Mouse (Mus musculus) lung, postnatal 0 days (tissue): ENCODE measurements at regions not wholly inside any gene's neighbourhood (a gene's known extent, or its start where the extent isn't known, plus 50 kb on each side); places are given as distances from the start of the nearest gene placed in this dataset.
A peak's percentile ranks its signal among the peaks of the same experiment; 100 is the strongest.

Experiments used
- ATAC-seq: fragments of 200-750 bp; cut with Nextera tagmentation; 2 replicates; pipeline ENCODE4 v1.8.0; 2017; ENCODE audit warnings: moderate library complexity
- DNase-seq: peaks from one replicate; pipeline ENCODE4 v3.0.0-alpha.2; 2016; ENCODE audit warnings: low spot score
- H3K27ac ChIP-seq: fragments of 300-500 bp; sonication (generic); 2 replicates; pipeline ENCODE4 v1.5.1; 2014; ENCODE audit warnings: antibody characterized with exemption, mild to moderate bottlenecking, low read length, mixed read lengths
- H3K27me3 ChIP-seq: fragments of 300-500 bp; sonication (generic); replicated peaks from 2 replicates; pipeline ENCODE4 v1.6.1; 2014; ENCODE audit warnings: low read length, mixed read lengths; ENCODE audit not compliant: insufficient read depth
- H3K36me3 ChIP-seq: fragments of 300-500 bp; sonication (generic); 2 replicates; pipeline ENCODE4 v1.6.1; 2014; ENCODE audit warnings: low read length, mixed read lengths; ENCODE audit not compliant: insufficient read depth
- H3K4me1 ChIP-seq: fragments of 300-500 bp; sonication (generic); 2 replicates; pipeline ENCODE4 v1.6.1; 2014; ENCODE audit warnings: antibody characterized with exemption, low read depth, low read length, mixed read lengths; ENCODE audit not compliant: insufficient read depth
- H3K4me2 ChIP-seq: fragments of 300-500 bp; sonication (generic); replicated peaks from 2 replicates; pipeline ENCODE4 v1.6.1; 2014; ENCODE audit warnings: low read depth, mild to moderate bottlenecking, low read length, moderate library complexity, mixed read lengths
- H3K4me3 ChIP-seq: fragments of 300-500 bp; sonication (generic); 2 replicates; pipeline ENCODE4 v1.5.1; 2014; ENCODE audit warnings: low read depth, low read length
- H3K9ac ChIP-seq: fragments of 300-500 bp; sonication (generic); replicated peaks from 2 replicates; pipeline ENCODE4 v1.6.1; 2014; ENCODE audit warnings: low read depth, mild to moderate bottlenecking
- H3K9me3 ChIP-seq: fragments of 300-500 bp; sonication (generic); 2 replicates; pipeline ENCODE4 v1.6.1; 2016; ENCODE audit warnings: low read length, mixed read lengths
- CTCF ChIP-seq: IDR thresholded peaks from 2 replicates; pipeline ENCODE4 v1.5.1; 2016; ENCODE audit warnings: antibody characterized with exemption, mild to moderate bottlenecking
- EP300 ChIP-seq: IDR thresholded peaks from 2 replicates; pipeline ENCODE4 v1.6.1; 2016; ENCODE audit warnings: antibody characterized with exemption, mild to moderate bottlenecking, control low read depth
- WGBS: fragments of 180-500 bp; shearing (Covaris S2); extraction: QIAGEN DNeasy Blood & Tissue Kit; methylation state at CpG from one replicate; pipeline ENCODE4 v1.1.7; 2014; 5-methylcytosine and 5-hydroxymethylcytosine counted together

GRCm38 (mm10) chr11:86881710-86882109 is 74.2 kb upstream of the Dhx40 start:
- Histone ChIP-seq H3K27me3 (no peaks in the 10 kb centered on the region), H3K4me1 (no peaks in the 10 kb centered on the region), H3K9me3 (no peaks in the 10 kb centered on the region), H3K9ac (no peak overlapping the region), H3K27ac (no peak overlapping the region), H3K4me3 (no peak overlapping the region), H3K36me3 (no peaks in the 10 kb centered on the region), H3K4me2 (no peak overlapping the region)
- no peak for ATAC-seq
- no peak for DNase-seq
- TF ChIP-seq CTCF (peak; percentile 34), EP300 (no peak)

- Histone ChIP-seq H3K4me1 (no peaks in the 10 kb centered on the region), H3K9ac (no peak overlapping the region), H3K9me3 (no peaks in the 10 kb centered on the region), H3K27me3 (no peaks in the 10 kb centered on the region), H3K27ac (no peak overlapping the region), H3K4me3 (no peak overlapping the region), H3K36me3 (no peaks in the 10 kb centered on the region), H3K4me2 (no peak overlapping the region)
- 59% methylated on average over 6 of the region's 6 CpGs for WGBS
- ATAC-seq (no peak), DNase-seq (no peak)
- TF ChIP-seq EP300: no peak
- no peak for TF ChIP-seq CTCF
Measured at GRCm38 (mm10) chr11:86879356-86879905, 71.9 kb upstream of the Dhx40 start.

GRCm38 (mm10) chr11:86878327-86879065 is 71.0 kb upstream of the Dhx40 start:
- WGBS: 85% methylated on average over 11 of the region's 11 CpGs
- H3K27ac ChIP-seq: no peak overlapping the region

GRCm38 (mm10) chr11:86876509-86876908 is 69.0 kb upstream of the Dhx40 start:
- 31% methylated on average over 8 of the region's 8 CpGs for WGBS
- no peak for TF ChIP-seq EP300
- TF ChIP-seq CTCF: no peak
- Histone ChIP-seq H3K4me1 (no peaks in the 10 kb centered on the region), H3K4me2 (no peak overlapping the region), H3K4me3 (no peak overlapping the region), H3K36me3 (no peaks in the 10 kb centered on the region), H3K9ac (no peak overlapping the region), H3K27ac (no peak overlapping the region), H3K27me3 (no peaks in the 10 kb centered on the region), H3K9me3 (no peaks in the 10 kb centered on the region)
- no peak for DNase-seq
- no peak for ATAC-seq

More at GRCm38 (mm10) chr11:86878327-86879065, 71.0 kb upstream of the Dhx40 start:
- Histone ChIP-seq H3K9me3 (no peaks in the 10 kb centered on the region), H3K9ac (no peak overlapping the region), H3K4me2 (no peak overlapping the region), H3K27me3 (no peaks in the 10 kb centered on the region), H3K4me3 (no peak overlapping the region), H3K36me3 (no peaks in the 10 kb centered on the region), H3K4me1 (no peaks in the 10 kb centered on the region)
- DNase-seq (no peak), ATAC-seq (no peak)
- TF ChIP-seq EP300 (no peak), CTCF (peak; percentile 41)

GRCm38 (mm10) chr11:86875738-86876137 is 68.2 kb upstream of the Dhx40 start:
- ATAC-seq (no peak), DNase-seq (no peak)
- 83% methylated on average over 1 of the region's 1 CpGs for WGBS
- Histone ChIP-seq H3K27ac (no peak overlapping the region), H3K9me3 (no peaks in the 10 kb centered on the region), H3K36me3 (no peaks in the 10 kb centered on the region), H3K4me2 (no peak overlapping the region), H3K4me3 (no peak overlapping the region), H3K9ac (no peak overlapping the region), H3K27me3 (no peaks in the 10 kb centered on the region), H3K4me1 (no peaks in the 10 kb centered on the region)
- TF ChIP-seq CTCF (peak; percentile 37), EP300 (no peak)

GRCm38 (mm10) chr11:86874666-86875295 is 67.2 kb upstream of the Dhx40 start:
- 53% methylated on average over 12 of the region's 12 CpGs for WGBS
- Histone ChIP-seq H3K4me3 (no peak overlapping the region), H3K27me3 (no peaks in the 10 kb centered on the region), H3K27ac (no peak overlapping the region), H3K9ac (no peak overlapping the region), H3K36me3 (no peaks in the 10 kb centered on the region), H3K4me2 (no peak overlapping the region), H3K4me1 (no peaks in the 10 kb centered on the region), H3K9me3 (no peaks in the 10 kb centered on the region)
- DNase-seq: peak; percentile 81
- peak; percentile 82 for ATAC-seq
- peak; percentile 70 for TF ChIP-seq CTCF
- TF ChIP-seq EP300: no peak
